Mouse (Mus musculus) kidney, embryonic 15.5 days (tissue): ENCODE data around the gene Cdk13. TPM values are rescaled to one million over a fixed set of nuclear protein-coding genes. Genes with fewer than 3 reads are reported as not detected.

Source experiments
- ATAC-seq: fragments of 200-750 bp; cut with Nextera tagmentation; replicated peaks from 2 replicates; pipeline ENCODE4 v1.8.0; 2017; ENCODE audit warnings: moderate TSS enrichment; ENCODE audit not compliant: low FRiP score
- H3K27ac ChIP-seq: fragments of 300-500 bp; sonication (generic); 2 replicates; pipeline ENCODE4 v1.5.1; 2015; ENCODE audit warnings: mild to moderate bottlenecking, inconsistent platforms
- H3K27me3 ChIP-seq: fragments of 300-500 bp; sonication (generic); 2 replicates; pipeline ENCODE4 v1.6.1; 2015; ENCODE audit warnings: inconsistent platforms
- H3K36me3 ChIP-seq: fragments of 300-500 bp; sonication (generic); 2 replicates; pipeline ENCODE4 v1.6.1; 2015; ENCODE audit warnings: inconsistent platforms
- H3K4me1 ChIP-seq: fragments of 300-500 bp; sonication (generic); 2 replicates; pipeline ENCODE4 v1.6.1; 2015; ENCODE audit warnings: inconsistent platforms
- H3K4me2 ChIP-seq: fragments of 300-500 bp; sonication (generic); 2 replicates; pipeline ENCODE4 v1.6.1; 2015; ENCODE audit warnings: moderate library complexity, mild to moderate bottlenecking, inconsistent platforms
- H3K4me3 ChIP-seq: fragments of 300-500 bp; sonication (generic); replicated peaks from 2 replicates; pipeline ENCODE4 v1.5.1; 2015; ENCODE audit warnings: mild to moderate bottlenecking, inconsistent platforms
- H3K9ac ChIP-seq: fragments of 300-500 bp; sonication (generic); 2 replicates; pipeline ENCODE4 v1.6.1; 2015; ENCODE audit warnings: mild to moderate bottlenecking, inconsistent platforms
- H3K9me3 ChIP-seq: fragments of 300-500 bp; sonication (generic); replicated peaks from 2 replicates; pipeline ENCODE4 v1.6.1; 2016; ENCODE audit warnings: inconsistent platforms
- WGBS: fragments of 180-500 bp; shearing (Covaris S2); methylation state at CpG from one replicate; pipeline ENCODE4 v1.1.7; 2015; ENCODE audit warnings: mixed read lengths; 5-methylcytosine and 5-hydroxymethylcytosine counted together
- microRNA counts: library from miRNA; unstranded; fragments of <30 nt; microRNA quantifications from one replicate; lab custom pipeline; 2016
- microRNA-seq: library from miRNA; unstranded; fragments of <30 nt; microRNA quantifications from one replicate; pipeline ENCODE4, GENCODE M21; 2016
- polyA plus RNA-seq: library from polyadenylated mRNA; unstranded; fragments of >200 nt; fragmentation: Nextera tagmentation; extraction: Ambion mirVana; gene quantifications from 2 replicates; pipeline ENCODE4 v1.2.1, GENCODE M21; 2015

Gene Cdk13
- polyA plus RNA-seq, 1 experiment from 2014 or later: 15.3 TPM

DNA sequence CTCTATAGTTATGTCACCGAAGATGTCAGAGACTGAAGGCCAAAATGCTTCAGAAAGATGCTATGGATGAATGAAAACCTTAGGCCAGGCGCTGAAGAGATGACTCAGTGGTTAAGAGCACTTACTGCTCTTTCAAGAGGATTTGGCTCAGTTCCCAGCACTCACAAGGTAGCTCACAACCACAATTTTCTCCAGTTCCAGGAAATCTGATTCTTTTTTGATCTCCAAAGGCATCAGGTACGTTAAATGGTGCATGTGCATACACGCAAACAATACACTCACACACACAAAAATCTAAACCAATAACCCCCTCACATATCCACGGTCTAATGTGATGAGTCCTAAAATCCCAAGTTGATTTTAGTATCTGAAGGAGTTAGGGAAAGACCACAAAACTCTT is 111.1 kb downstream of the Cdk13 start:
- Histone ChIP-seq H3K4me2 (peak overlapping the region; percentile 62), H3K27ac (no peak overlapping the region), H3K9ac (no peak overlapping the region), H3K4me1 (peaks cover 15% of the 10 kb centered on the region), H3K36me3 (peaks cover 4% of the 10 kb centered on the region; the same call in 1 of the 2 replicates), H3K9me3 (no peaks in the 10 kb centered on the region), H3K27me3 (no peaks in the 10 kb centered on the region), H3K4me3 (peak overlapping the region; percentile 88)
- WGBS: 70% methylated on average over 5 of the region's 5 CpGs
- ATAC-seq: no peak

DNA sequence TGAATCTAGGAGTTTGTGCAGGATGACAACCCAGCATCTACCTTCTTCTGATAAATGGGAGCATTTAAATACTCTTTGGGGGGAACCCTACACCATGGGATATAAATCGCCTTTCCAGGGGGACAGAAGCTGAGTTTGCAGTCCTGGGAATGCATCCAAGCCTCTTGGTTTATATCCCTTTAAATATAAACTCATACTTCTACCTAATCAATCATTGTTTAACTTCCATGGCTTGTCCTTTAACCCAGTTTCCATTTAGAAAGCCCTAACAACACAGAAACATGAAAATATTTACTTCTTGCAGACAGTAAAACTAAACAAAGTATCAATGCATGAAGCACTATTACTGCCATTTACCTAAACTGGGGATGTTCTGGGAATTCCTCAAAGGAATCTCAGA is 113.5 kb downstream of the Cdk13 start:
- WGBS: 55% methylated on average over 1 of the region's 1 CpGs
- ATAC-seq: no peak
- Histone ChIP-seq H3K4me3 (no peak overlapping the region), H3K27ac (0 out of 2 replicates have a peak overlapping the region, but pooled peaks have one; percentile 37), H3K36me3 (no peaks in the 10 kb centered on the region), H3K27me3 (no peaks in the 10 kb centered on the region), H3K9ac (no peak overlapping the region), H3K9me3 (no peaks in the 10 kb centered on the region), H3K4me1 (peaks cover 8% of the 10 kb centered on the region; the same call in 1 of the 2 replicates), H3K4me2 (no peak overlapping the region)

DNA sequence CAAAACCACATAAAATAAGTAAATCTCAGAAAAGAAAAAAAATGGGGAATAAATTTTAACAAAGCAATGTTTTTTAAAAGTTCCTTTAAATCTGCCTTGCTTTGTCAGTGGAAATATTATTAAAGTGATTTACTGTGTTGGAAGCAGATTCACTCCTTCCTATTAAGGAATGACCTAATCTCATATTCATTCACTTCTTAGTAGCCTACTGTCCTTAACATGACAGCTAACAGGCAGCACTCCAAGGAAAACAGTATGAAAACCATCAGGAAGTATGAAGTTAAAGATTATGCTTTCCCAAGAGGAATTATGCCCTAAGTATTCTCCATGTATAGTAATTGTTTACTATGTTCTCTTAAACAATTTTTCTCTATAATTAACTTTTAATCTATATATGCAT is 114.2 kb downstream of the Cdk13 start:
- ATAC-seq: no peak
- H3K4me2 ChIP-seq: no peak overlapping the region
- no peak overlapping the region for H3K9ac ChIP-seq
- no peaks in the 10 kb centered on the region for H3K9me3 ChIP-seq
- H3K4me1 ChIP-seq: peaks cover 8% of the 10 kb centered on the region; the same call in 1 of the 2 replicates
- no peak overlapping the region for H3K4me3 ChIP-seq
- H3K36me3 ChIP-seq: no peaks in the 10 kb centered on the region
- no peak overlapping the region for H3K27ac ChIP-seq
- no peaks in the 10 kb centered on the region for H3K27me3 ChIP-seq

DNA sequence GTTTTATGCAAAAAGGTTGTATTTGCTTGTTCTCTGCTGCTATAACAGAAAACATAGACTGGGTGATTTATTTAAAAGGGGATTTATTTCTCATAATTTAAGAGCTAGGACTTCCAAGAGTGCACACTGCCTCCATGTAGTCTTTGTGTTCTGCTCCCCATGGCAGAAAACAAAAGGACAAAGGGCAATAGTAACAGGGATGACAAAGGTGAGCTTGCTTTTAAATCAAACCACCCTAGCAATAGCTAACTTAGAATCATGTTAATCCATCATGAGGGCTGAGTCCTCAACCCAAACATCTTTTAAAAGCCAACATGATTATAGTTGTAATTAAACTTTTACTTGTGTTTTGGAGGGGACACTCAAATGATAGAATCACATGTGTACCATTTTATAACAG is 115.4 kb downstream of the Cdk13 start:
- no peaks in the 10 kb centered on the region for H3K27me3 ChIP-seq
- no peak overlapping the region for H3K4me3 ChIP-seq
- no peaks in the 10 kb centered on the region for H3K36me3 ChIP-seq
- no peak for ATAC-seq
- no peak overlapping the region for H3K9ac ChIP-seq
- peaks cover 8% of the 10 kb centered on the region; the same call in 1 of the 2 replicates for H3K4me1 ChIP-seq
- no peak overlapping the region for H3K4me2 ChIP-seq
- H3K27ac ChIP-seq: no peak overlapping the region
- no peaks in the 10 kb centered on the region for H3K9me3 ChIP-seq

DNA sequence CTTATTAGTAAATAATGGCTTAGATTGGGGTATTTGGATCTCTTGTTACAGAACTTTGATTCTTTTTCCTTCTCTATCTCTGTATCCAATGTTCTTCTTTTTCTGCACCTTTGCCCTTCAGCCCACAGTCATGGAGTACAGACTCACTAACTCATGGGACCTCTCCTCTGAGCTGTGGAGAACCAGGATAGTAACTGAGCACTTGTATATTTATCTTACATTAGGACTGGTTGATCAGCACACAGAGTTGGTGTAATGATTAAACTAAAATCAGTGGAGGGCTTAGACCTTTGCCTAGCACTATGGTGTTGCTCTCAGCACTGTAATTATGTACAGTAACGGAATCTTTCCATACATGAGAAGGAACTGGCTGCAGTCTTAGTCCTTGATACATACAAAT is 133.8 kb downstream of the Cdk13 start:
- no peaks in the 10 kb centered on the region for H3K4me1 ChIP-seq
- peak; percentile 92 for ATAC-seq
- WGBS: 56% methylated on average over 1 of the region's 1 CpGs

DNA sequence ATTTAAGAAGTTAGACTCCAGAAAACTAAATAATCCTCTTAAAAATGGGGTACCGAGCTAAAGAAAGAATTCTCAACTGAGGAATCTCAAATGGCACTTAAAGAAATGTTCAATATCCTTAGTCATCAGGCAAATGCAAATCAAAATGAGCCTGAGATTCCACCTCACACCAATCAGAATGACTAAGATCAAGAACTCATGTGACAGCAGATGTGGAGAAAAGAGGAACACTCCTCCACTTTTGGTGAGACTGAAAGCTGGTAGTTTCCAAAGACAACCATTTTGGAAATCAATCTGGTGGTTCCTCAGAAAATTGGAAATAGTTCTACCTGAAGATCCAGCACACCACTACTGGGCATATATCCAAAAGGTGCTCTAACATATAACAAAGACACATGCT is 137.5 kb downstream of the Cdk13 start:
- H3K36me3 ChIP-seq: no peaks in the 10 kb centered on the region
- ATAC-seq: no peak
- no peaks in the 10 kb centered on the region for H3K4me1 ChIP-seq
- H3K9ac ChIP-seq: no peak overlapping the region
- no peak overlapping the region for H3K4me2 ChIP-seq
- H3K4me3 ChIP-seq: no peak overlapping the region
- 83% methylated on average over 1 of the region's 1 CpGs for WGBS
- no peaks in the 10 kb centered on the region for H3K27me3 ChIP-seq
- no peaks in the 10 kb centered on the region for H3K9me3 ChIP-seq
- no peak overlapping the region for H3K27ac ChIP-seq

More for the DNA sequence above, 133.8 kb downstream of the Cdk13 start:
- no peak overlapping the region for H3K27ac ChIP-seq
- H3K36me3 ChIP-seq: no peaks in the 10 kb centered on the region
- H3K9me3 ChIP-seq: no peaks in the 10 kb centered on the region
- no peak overlapping the region for H3K4me3 ChIP-seq
- no peaks in the 10 kb centered on the region for H3K27me3 ChIP-seq
- no peak overlapping the region for H3K4me2 ChIP-seq
- no peak overlapping the region for H3K9ac ChIP-seq

MicroRNA genes within 50 kb of the gene (microRNA counts, 519-probe panel; counts per million panel counts)
- 31.7 counts per million for microRNA mmu-miR-466i (lab: Ali Mortazavi, UCI)

Small RNAs within 50 kb of the gene (microRNA-seq; reads per million reads assigned to microRNA genes)
- not detected for gene Mir466i

Other genes starting within 250 kb of the Cdk13 start
- 49.8 and 54.4 TPM in 2 replicates for gene Mplkip, start 109.9 kb downstream of the Cdk13 start, polyA plus RNA-seq
- gene Sugct, start 109.5 kb downstream of the Cdk13 start, polyA plus RNA-seq: 10.5 and 10.8 TPM in 2 replicates
- gene Rala, start 139.1 kb upstream of the Cdk13 start, polyA plus RNA-seq: 101 and 104 TPM in 2 replicates
- 77.9 and 81.0 TPM in 2 replicates for gene Yae1d1, start 188.3 kb upstream of the Cdk13 start, polyA plus RNA-seq